Comparison of ENCODE assay signal across 10 mouse cellular contexts in genomic region chr7:135598303-135598855, GRCm38 (mm10).
DNase-seq lines count a peak whose midpoint lies in the region; ATAC-seq and TF ChIP-seq lines count a peak whose summit lies in the region.
"Had no signal": no experiment of that assay in that cellular context is flagged by ENCODE, and none has a peak within 500 bp of the region (broad histone marks: within the 10 kb centered on the region; RNA-seq: fewer than 3 reads in every experiment).

No protein-coding gene starts in this region.

- TF ChIP-seq CTCF in layer of hippocampus, adult 2 months (conservative IDR thresholded peaks at IDR 0.05): no peak

- H3K4me1 ChIP-seq in brown adipose tissue, adult 24 weeks (ENCODE audit: control insufficient read depth, insufficient read depth, insufficient read length, low read length): peaks cover 43% of the 10 kb centered on the region

- H3K27ac ChIP-seq in layer of hippocampus, adult 2 months: peak overlapping the region; percentile 70; the same call in 1 of the 2 replicates
- H3K27ac ChIP-seq in brown adipose tissue, adult 24 weeks (replicated peaks; ENCODE audit: low read depth, low read length): peak overlapping the region; percentile 80

- no peak overlapping the region for H3K4me3 ChIP-seq in layer of hippocampus, adult 2 months
- no peak overlapping the region for H3K4me3 ChIP-seq in brown adipose tissue, adult 24 weeks (ENCODE audit: insufficient read depth, low read depth, low read length)

- ATAC-seq in monocyte, adult 5-6 weeks (replicated peaks; ENCODE audit: insufficient number of reproducible peaks, low FRiP score, low TSS enrichment, poor library complexity, severe bottlenecking): peak; percentile 16

- no peak for DNase-seq in layer of hippocampus, adult 2 months (ENCODE audit: low spot score in 2 of 2)
- DNase-seq in layer of hippocampus, adult 9-10 months (ENCODE audit: low spot score): no peak
- peak; percentile 42 for DNase-seq in induced T-regulatory cell, adult 2 months (ENCODE audit: low read depth)
- no peak for DNase-seq in frontal cortex, adult 2 months (ENCODE audit: extremely low spot score in 1 of 2, low spot score in 1 of 2)
- no peak for DNase-seq in adrenal gland, postnatal 36 days
- DNase-seq in spleen, adult 18-20 months: no peak
- DNase-seq: lung, embryonic 14.5 days; right cerebral cortex, postnatal 4 days had no signal
